Mouse (Mus musculus): ENCODE data around the gene Vgf. TPM values are rescaled to one million over a fixed set of nuclear protein-coding genes. Genes with fewer than 3 reads are reported as not detected.

Vgf gene
- polyA plus RNA-seq, 1 experiment from 2014 or later = 0.21 TPM

DNA sequence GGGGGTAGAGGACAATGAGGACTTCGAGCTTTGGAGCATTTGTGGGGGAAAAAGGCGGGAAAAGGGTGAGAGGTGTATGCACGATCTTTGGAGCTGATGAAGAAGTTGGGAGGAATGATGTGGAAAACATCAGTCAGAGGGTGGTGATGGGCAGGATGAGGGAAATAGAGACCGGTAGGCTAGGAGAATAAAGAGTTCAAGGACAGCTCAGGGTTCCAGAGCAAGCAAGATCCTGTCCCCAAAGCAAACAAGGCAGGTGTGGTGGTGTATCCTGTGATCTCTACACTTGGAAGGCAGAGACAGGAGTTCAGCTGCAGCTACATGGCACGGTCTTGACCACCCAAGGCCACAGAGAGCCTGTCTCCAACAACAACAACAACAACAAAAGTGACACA lies 20.1 kb downstream of the Vgf start:
- Histone ChIP-seq H3K27me3 (ENCODE audit: insufficient read depth, low read length) (no peaks in the 10 kb centered on the region), H3K9me3 (replicated peaks; ENCODE audit: low read length) (no peaks in the 10 kb centered on the region), H3K4me1 (replicated peaks; ENCODE audit: insufficient read depth, low read length) (peaks cover 7% of the 10 kb centered on the region), H3K27ac (no peak overlapping the region), H3K4me3 (replicated peaks; ENCODE audit: low read depth, low read length) (no peak overlapping the region), H3K9ac (ENCODE audit: low read depth, low read length) (no peak overlapping the region), H3K4me2 (ENCODE audit: low read length) (peak overlapping the region; percentile 62), H3K36me3 (ENCODE audit: insufficient read depth, low read length) (peaks cover 8% of the 10 kb centered on the region; the same call in 1 of the 2 replicates)
- no peak for TF ChIP-seq CTCF (IDR thresholded peaks at IDR 0.05; ENCODE audit: low read depth)
- no peak for DNase-seq (ENCODE audit: low spot score)
- WGBS = 23% methylated on average over 5 of the region's 5 CpGs
- ATAC-seq (replicated peaks; ENCODE audit: low FRiP score, low read depth) = no peak; the same call in 1 of the 2 replicates

DNA sequence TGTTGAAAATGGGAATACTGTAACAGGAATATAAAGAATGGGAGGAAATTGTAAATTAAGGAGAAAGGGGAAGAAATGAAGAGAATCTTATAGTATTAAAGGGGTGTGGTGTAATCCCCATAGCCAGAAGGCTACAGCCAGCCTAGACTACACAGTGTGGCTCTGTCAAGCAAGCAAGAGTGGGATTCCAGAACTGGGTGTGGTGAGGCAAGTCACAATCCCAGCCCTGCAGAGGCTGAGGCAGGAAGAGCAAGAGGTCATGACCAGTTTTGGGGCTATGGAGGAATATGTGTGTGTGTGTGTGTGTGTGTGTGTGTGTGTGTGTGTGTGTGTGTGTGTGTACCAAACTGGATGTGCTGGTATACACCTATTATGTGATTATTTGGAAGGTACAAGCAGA lies 20.8 kb downstream of the Vgf start:
- Histone ChIP-seq H3K4me3 (replicated peaks; ENCODE audit: low read depth, low read length) (no peak overlapping the region), H3K27me3 (ENCODE audit: insufficient read depth, low read length) (no peaks in the 10 kb centered on the region), H3K27ac (no peak overlapping the region), H3K9me3 (replicated peaks; ENCODE audit: low read length) (no peaks in the 10 kb centered on the region), H3K9ac (ENCODE audit: low read depth, low read length) (no peak overlapping the region), H3K36me3 (ENCODE audit: insufficient read depth, low read length) (peaks cover under 1% of the 10 kb centered on the region; the same call in 1 of the 2 replicates), H3K4me2 (ENCODE audit: low read length) (no peak overlapping the region), H3K4me1 (replicated peaks; ENCODE audit: insufficient read depth, low read length) (peaks cover 7% of the 10 kb centered on the region)
- no peak for DNase-seq (ENCODE audit: low spot score)
- no peak for ATAC-seq (replicated peaks; ENCODE audit: low FRiP score, low read depth)
- TF ChIP-seq CTCF (IDR thresholded peaks at IDR 0.05; ENCODE audit: low read depth) = no peak

DNA sequence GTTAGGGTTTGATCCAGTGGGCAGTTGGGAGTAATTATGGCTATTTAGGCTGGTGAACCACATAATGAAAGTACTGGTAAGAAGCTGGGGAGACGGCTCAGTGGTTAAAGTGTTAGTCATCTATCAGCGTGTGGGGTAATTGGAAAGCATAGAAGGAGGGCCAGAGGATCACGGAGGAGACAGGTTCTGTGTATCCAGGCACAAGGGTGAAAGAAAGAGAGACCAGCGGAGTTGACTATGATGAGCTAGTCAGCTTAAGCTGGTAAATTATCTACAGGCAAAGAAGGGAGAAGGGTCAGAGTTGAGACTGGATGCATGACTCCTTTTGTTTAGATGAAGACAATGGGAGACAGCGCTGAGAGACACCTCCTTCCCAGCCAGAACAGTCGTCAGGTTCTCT lies 24.9 kb downstream of the Vgf start:
- Histone ChIP-seq H3K36me3 (ENCODE audit: insufficient read depth, low read length) (no peaks in the 10 kb centered on the region), H3K4me1 (replicated peaks; ENCODE audit: insufficient read depth, low read length) (no peaks in the 10 kb centered on the region), H3K4me2 (ENCODE audit: low read length) (no peak overlapping the region), H3K27ac (no peak overlapping the region), H3K9me3 (replicated peaks; ENCODE audit: low read length) (no peaks in the 10 kb centered on the region), H3K4me3 (replicated peaks; ENCODE audit: low read depth, low read length) (no peak overlapping the region), H3K9ac (ENCODE audit: low read depth, low read length) (no peak overlapping the region), H3K27me3 (ENCODE audit: insufficient read depth, low read length) (no peaks in the 10 kb centered on the region)
- no peak for DNase-seq (ENCODE audit: low spot score)
- TF ChIP-seq CTCF (IDR thresholded peaks at IDR 0.05; ENCODE audit: low read depth) = no peak
- no peak for ATAC-seq (replicated peaks; ENCODE audit: low FRiP score, low read depth)
- 47% methylated on average over 6 of the region's 6 CpGs for WGBS

DNA sequence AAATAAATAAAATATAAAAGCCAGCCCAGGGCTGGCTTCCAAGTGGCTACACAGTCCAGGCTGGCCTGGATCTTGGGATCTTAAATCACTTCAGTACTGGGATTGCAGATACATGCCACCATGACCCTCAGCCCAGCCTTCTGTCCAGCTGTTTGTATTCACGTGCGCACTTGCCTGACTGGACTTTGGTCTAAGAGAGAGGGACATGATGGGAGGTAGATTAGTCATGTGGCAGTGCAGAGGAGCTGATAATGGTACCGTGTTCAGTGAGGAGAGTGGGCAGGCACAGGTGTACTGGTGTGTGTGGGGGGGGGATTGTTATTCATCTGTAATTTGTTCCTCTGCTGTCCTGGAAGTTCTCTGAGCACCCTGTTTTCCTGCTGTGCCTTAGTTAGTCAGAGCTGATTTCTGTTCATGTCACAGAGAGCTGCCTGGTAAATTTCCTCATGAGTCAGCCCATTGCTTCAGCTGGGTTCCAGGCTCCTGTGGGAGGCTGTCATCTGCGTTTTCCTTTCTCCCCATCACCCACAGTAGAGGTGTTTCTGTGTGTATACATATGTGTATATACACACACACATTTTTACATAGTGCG lies 25.8 kb downstream of the Vgf start:
- 76% methylated on average over 5 of the region's 5 CpGs for WGBS
- DNase-seq (ENCODE audit: low spot score) = no peak
- 0 out of 2 replicates have a peak, but pooled peaks have one; percentile 25 for ATAC-seq (replicated peaks; ENCODE audit: low FRiP score, low read depth)
- H3K36me3 ChIP-seq (ENCODE audit: insufficient read depth, low read length) = no peaks in the 10 kb centered on the region
- no peak overlapping the region for H3K4me2 ChIP-seq (ENCODE audit: low read length)
- no peaks in the 10 kb centered on the region for H3K27me3 ChIP-seq (ENCODE audit: insufficient read depth, low read length)
- TF ChIP-seq CTCF (IDR thresholded peaks at IDR 0.05; ENCODE audit: low read depth) = no peak
- H3K9ac ChIP-seq (ENCODE audit: low read depth, low read length) = no peak overlapping the region
- no peaks in the 10 kb centered on the region for H3K9me3 ChIP-seq (replicated peaks; ENCODE audit: low read length)
- H3K4me3 ChIP-seq (replicated peaks; ENCODE audit: low read depth, low read length) = no peak overlapping the region
- H3K27ac ChIP-seq = no peak overlapping the region
- no peaks in the 10 kb centered on the region for H3K4me1 ChIP-seq (replicated peaks; ENCODE audit: insufficient read depth, low read length)

DNA sequence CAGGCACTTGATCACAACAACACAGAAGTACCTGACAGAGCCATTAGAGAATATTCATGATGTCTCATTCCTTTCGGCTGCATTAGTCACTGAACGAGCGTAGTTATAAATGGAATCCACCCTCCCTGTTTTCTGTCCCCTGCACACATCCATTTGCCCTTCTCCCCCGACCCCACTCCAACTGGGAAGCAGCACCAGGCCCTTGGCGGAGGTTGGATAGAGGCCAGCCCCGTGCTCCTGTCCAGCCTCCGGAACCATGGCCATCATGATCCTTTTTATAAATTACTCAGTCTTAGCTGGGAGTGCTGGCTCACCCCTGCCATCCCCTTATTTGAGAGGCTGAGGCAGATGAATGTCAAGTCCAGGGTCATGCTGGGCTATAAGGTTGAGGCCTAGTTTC lies 28.1 kb downstream of the Vgf start:
- Histone ChIP-seq H3K9me3 (replicated peaks; ENCODE audit: low read length) (no peaks in the 10 kb centered on the region), H3K4me3 (replicated peaks; ENCODE audit: low read depth, low read length) (no peak overlapping the region), H3K9ac (ENCODE audit: low read depth, low read length) (no peak overlapping the region), H3K4me2 (ENCODE audit: low read length) (no peak overlapping the region), H3K27me3 (ENCODE audit: insufficient read depth, low read length) (no peaks in the 10 kb centered on the region), H3K4me1 (replicated peaks; ENCODE audit: insufficient read depth, low read length) (no peaks in the 10 kb centered on the region), H3K27ac (no peak overlapping the region), H3K36me3 (ENCODE audit: insufficient read depth, low read length) (no peaks in the 10 kb centered on the region)
- TF ChIP-seq CTCF (IDR thresholded peaks at IDR 0.05; ENCODE audit: low read depth) = no peak
- DNase-seq (ENCODE audit: low spot score) (no peak), ATAC-seq (replicated peaks; ENCODE audit: low FRiP score, low read depth) (no peak)
- 79% methylated on average over 7 of the region's 7 CpGs for WGBS

DNA sequence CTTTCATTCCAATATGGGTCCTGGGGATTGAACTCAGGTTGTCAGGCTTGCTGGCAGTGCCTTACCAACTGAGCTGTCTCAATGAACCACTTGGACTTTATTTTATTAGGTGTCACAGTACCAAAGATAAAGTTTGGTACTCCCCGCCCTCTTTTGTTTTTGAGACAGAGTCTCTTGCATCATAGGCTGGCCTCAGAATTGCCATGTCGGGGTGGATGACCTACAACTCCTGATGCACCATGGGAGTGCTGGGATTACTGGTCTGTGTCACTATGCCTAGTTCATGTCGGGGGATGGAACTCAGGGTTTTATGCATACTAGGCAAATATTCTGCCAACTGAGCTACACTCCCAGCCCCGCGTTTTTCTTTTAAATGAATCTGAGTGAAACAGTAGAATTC lies 28.7 kb downstream of the Vgf start:
- Histone ChIP-seq H3K27ac (no peak overlapping the region), H3K4me1 (replicated peaks; ENCODE audit: insufficient read depth, low read length) (no peaks in the 10 kb centered on the region), H3K36me3 (ENCODE audit: insufficient read depth, low read length) (no peaks in the 10 kb centered on the region), H3K9ac (ENCODE audit: low read depth, low read length) (no peak overlapping the region), H3K4me2 (ENCODE audit: low read length) (no peak overlapping the region), H3K4me3 (replicated peaks; ENCODE audit: low read depth, low read length) (no peak overlapping the region), H3K27me3 (ENCODE audit: insufficient read depth, low read length) (no peaks in the 10 kb centered on the region), H3K9me3 (replicated peaks; ENCODE audit: low read length) (no peaks in the 10 kb centered on the region)
- no peak for DNase-seq (ENCODE audit: low spot score)
- ATAC-seq (replicated peaks; ENCODE audit: low FRiP score, low read depth) = no peak
- no peak for TF ChIP-seq CTCF (IDR thresholded peaks at IDR 0.05; ENCODE audit: low read depth)
- 83% methylated on average over 5 of the region's 5 CpGs for WGBS

Measured in kidney, postnatal 0 days (tissue).